Mouse (Mus musculus): ENCODE results near the gene Ppp1r14c.
"Not testable (repeated sequence)": the region's sequence is repeated elsewhere in the genome, so short reads cannot be mapped to it uniquely, and the experiment has no call there.

Gene Ppp1r14c

DNA sequence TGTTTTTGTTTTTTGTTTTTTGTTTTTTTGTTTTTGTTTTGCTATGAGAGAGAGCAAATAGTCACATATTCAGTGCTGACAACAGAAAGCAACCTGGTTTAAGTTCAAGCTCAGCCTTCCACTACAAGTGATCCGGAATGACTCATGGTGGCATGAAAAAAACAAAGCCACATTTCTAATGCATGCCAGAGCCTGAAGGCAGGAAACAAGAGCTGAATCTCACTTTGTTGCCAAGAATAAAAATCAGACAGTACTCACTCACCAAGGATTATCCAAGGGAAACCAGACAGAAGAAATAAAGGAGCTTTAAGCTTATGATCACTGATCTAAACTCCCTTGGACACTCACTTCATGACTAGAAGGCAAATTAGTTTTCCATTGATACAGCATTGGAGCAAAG lies 110.8 kb downstream of the Ppp1r14c start:
- no peak for DNase-seq

DNA sequence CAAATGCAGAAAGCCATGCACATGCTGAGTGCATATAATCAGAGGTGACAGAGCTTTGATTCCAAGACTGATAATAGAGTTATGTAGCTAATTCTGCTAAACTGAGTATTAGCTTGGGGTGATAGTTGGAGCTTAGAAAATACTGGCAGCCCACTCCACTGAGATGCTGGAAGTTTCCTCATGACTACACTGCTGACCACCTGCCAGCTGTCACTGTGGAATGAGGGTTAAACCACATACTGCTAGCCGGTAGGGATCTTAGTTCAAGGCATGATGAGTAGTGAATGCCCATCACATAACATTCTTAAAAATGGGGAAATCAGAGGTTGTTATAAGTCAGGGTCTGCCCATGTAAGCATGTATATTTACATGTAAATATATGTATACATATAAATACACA lies 113.9 kb downstream of the Ppp1r14c start:
- DNase-seq = no peak

DNA sequence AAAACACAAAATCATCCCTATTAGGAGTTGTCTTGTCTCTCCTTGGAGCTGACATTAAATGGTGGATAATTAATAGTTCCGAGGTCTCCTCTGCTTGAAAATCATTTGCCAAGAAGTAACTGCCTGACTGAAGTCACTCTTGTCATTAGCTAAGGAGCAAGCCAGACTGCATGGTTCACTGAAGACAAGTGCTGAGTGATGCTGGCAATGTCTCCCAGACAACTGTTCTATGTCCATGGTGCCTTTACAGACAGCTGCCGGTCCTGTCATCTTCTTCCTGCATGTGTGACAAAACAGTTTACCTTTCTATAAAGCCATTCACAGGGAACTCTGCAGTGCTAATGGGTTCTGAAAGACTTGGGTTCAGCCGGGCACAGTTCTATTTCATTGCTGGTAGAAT lies 124.2 kb downstream of the Ppp1r14c start:
- no peak for DNase-seq

DNA sequence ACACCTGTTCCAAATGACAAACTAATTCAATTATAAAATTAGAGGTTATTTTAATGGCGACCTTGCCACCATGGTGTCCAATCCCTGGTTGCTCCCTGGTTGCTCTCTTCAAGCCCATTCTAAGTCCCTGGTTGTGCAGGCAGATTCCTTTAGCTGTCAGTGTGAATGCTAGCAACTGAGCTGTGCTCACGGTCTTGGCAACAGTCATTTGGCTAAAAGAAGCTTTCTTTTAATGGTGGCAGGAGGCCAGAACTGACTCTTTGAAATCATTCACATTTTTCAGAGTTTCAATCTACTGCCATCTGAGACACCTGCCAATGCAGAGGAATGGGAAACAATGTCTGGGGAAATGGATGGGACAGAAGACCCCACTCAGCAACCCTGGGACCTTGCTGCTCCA lies 130.9 kb downstream of the Ppp1r14c start:
- DNase-seq = no peak

DNA sequence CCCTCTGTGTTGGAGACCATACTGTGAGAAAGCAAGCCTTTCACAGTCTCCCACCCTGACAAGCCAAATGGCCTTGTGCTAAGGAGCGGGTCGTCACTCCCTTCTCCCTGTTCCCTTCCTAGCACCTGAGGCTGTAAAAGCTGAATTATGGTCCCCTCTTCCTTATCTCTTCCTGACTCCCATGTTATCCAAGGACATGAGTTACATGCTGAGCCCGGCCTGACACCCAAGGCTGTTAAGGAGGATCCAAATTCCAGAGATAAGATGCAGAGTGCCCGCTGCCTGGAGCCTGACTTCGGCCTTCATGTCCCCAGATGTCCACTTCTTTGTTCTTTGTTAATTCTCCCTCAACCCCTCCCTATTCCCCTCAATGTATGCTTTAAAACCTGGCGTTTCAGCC lies 135.0 kb downstream of the Ppp1r14c start:
- not testable (repeated sequence) for DNase-seq

DNA sequence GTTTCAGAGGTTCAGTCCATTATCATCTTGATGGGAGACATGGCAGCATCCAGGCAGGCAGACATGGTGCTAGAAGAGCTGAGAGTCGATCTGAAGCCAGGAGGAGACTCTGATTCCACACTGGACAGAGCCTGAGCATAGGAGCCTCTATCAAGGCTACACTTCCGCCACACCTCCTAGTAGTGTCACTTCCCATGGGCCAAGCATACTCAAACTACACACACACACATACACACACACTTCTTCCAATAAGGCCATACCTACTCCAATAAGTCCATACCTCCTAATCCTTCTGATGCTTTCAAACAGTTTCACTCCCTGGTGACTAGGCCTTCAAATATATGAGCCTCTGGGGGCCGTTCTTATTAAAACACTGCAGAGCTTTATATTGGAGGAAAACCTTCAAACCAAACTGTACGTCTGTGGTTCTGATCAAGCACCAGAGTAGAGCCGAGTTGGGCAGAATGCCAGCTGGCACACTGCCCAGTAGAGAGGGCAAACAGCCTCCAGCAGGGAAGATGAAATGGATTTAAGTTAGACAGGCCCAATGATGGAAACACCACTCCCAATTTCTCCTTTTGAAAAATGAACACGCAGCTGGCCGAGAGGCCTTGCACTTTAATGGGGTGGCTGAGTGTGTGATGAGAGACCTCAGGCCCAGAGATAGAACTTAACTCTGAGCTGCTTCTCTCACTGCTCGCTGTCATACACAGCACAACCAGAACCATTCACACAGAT lies 141.8 kb downstream of the Ppp1r14c start:
- no peak for DNase-seq

DNA sequence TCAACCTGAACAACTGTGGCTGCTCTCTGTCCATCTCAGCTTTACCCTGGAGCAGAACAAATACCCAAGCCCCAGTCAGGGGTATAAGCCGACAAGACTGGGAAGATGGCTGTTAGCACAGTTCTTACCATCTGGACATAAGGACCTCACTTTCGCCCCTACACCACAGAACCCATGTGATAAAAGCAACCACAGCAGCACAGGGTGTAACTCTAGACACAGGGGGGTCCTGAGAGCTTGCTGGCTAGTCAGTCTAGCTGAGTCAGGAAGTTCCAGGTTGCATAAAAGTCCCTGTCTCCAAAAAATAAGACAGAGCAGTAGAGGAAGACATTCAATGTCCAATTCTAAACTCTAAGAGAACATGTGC lies 142.3 kb downstream of the Ppp1r14c start:
- DNase-seq = no peak

DNA sequence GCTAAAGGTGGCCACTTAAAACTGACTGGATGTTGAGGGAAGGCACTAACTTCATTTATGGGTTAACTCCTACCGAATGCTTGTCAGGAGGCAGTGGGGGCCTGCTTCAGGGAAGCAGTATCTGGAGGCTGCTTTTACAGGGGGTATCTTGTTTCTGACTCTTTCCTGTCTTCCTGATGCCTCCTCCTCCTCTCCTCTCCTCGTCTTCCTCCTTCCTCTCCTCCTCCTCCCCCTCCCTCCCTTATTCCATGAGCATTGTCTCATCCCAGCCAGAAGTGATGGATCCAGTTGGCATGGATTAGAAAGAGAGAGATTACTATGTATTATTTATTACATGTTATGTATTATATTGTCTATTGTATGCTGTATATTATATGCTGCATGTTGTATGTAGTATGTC lies 142.9 kb downstream of the Ppp1r14c start:
- DNase-seq = no peak

DNA sequence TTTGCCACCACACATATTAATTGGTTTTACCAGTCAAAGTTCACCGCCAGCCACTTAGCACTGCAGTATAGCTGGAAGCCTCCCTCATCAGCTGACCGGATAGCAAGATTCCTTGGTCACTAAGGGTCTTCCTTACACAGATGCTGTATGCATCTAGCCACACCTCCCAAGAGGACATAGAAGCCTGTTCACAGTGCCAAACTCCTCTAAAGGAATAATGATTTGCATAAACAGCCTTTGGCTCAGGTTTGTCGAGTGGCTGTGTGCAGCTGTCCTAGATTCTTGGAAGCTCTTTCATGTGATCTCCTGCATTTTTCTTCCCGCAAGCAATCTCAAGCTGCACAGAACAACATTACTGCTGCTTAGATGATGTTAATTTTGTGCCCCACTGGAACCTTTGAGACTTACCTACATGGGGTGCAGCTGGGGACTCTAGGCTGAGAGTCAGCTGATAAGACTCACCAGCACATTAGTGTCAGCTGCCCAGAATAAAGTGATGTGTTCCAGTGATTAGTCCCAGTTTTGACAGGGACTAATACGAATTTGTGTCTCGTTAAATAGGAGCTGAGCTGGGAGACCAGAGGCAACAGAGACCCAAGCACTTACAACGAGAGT lies 143.9 kb downstream of the Ppp1r14c start:
- no peak for DNase-seq

DNA sequence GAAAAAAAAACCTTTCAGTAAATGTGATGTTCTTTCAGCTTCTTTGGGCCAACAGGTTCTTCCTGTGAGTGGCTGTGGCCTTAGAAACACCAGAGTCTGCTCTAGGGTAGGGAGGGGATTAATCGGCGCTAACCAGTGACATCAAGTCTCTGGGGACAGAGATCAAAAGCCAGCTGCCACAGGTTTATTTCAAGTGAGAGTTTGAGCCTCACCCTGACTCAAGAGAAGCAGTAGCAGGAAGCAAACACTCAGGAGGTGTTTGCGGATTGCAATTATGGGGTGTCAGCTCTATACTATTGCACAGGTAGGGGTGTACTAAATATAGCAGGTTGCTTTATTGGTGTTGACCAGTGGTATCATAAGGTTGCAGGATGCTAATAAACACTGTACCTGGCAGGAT lies 144.6 kb downstream of the Ppp1r14c start:
- DNase-seq = no peak

DNA sequence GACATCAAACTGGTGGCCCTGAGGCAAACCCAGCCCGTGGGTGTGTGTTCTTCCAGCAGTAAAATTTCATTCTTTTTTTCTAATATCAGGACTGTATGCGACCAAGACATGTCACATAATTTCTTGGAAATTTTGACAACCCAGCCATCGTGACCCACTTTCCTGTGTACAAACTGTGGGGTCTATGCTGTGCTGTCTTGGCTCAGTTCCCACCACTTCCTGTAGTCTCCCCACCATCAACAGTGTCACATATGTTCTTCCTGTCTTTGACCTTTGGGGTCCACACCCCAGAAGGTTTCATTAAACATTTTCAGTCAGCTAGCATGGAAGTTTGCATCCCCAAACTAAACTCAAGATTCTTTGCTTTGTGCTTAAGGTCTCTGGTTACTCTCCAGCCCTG lies 145.5 kb downstream of the Ppp1r14c start:
- DNase-seq = no peak

DNA sequence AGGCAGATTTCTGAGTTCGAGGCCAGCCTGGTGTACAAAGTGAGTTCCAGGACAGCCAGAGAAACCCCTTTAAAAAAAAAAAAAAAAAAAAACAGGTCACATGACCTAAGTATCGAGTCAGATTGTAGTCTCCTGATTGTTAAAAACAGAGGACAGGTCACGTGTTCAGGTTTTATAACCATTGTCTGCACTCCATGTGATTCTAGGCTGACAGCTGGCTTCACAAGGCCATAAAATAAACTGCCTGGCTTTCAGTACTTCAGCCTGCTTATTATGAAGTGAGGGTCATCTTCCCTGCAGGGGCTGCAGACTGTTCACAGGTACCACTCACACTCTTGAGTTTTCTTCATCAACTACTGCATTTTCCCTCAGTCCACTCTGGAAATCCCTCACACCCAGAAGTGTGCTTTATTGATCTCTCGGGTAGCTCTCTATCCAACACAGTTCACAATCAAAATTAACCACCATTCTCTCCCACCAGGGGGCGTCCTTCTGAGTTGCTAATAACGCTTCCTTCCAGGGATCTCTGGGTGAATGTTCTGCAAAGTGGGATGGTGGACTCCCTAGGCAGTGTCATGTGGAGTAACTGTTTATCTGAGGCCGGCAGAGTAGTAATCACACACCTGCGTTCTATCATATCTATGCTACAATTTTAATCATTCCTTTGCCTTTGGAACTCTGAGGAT lies 146.9 kb downstream of the Ppp1r14c start:
- no peak for DNase-seq

DNA sequence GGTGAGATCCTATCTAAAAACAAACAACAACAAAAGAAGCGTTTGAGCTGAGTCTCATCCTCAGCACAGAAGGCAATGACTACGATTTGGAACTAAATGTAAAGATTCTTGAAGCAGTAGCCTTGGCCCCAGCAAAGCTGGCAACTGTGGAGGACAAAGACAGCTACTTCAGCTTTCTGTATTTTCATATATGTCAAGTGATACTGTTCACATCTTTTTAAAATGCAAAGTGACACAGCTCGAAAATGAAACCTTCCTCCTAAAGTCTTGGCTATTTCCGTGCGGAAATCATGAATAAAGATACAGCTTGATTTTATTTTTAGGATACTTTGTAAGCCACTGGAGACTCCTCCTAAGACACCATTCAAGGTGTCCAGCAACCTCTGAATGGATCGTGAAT lies 148.1 kb downstream of the Ppp1r14c start:
- DNase-seq = no peak
